Mouse (Mus musculus) liver, adult 2 months (tissue): ENCODE measurements around the gene Sidt1. TPM values are rescaled to one million over a fixed set of nuclear protein-coding genes. Genes with fewer than 3 reads are reported as not detected.

Experiments
- DNase-seq: peaks from one replicate; pipeline ENCODE4 v3.0.0-alpha.2; 2011; ENCODE audit warnings: low read depth, low spot score; ENCODE audit errors: extremely low read depth
- H3K27ac ChIP-seq: fragments of 200-500 bp; replicated peaks from 2 replicates; pipeline ENCODE4 v1.5.1; 2012; ENCODE audit warnings: low read depth, mild to moderate bottlenecking, control low read depth, inconsistent platforms, low read length; ENCODE audit not compliant: insufficient read depth
- H3K27me3 ChIP-seq: fragments of 200-500 bp; 2 replicates; pipeline ENCODE4 v1.6.1; 2012; ENCODE audit warnings: mild to moderate bottlenecking, moderate library complexity, low read length, inconsistent platforms; ENCODE audit not compliant: control insufficient read depth, insufficient read depth
- H3K36me3 ChIP-seq: fragments of 200-500 bp; 2 replicates; pipeline ENCODE4 v1.6.1; 2012; ENCODE audit warnings: low read length, inconsistent platforms; ENCODE audit not compliant: control insufficient read depth, insufficient read depth
- H3K4me1 ChIP-seq: fragments of 200-500 bp; 2 replicates; pipeline ENCODE4 v1.6.1; 2011; ENCODE audit warnings: low read length; ENCODE audit not compliant: control insufficient read depth, insufficient read depth
- H3K4me3 ChIP-seq: fragments of 200-500 bp; 2 replicates; pipeline ENCODE4 v1.5.1; 2011; ENCODE audit warnings: low read depth, mild to moderate bottlenecking, control low read depth, low read length, moderate library complexity; ENCODE audit not compliant: insufficient read depth
- H3K79me2 ChIP-seq: fragments of 200-500 bp; 2 replicates; pipeline ENCODE4 v1.6.1; 2012; ENCODE audit warnings: inconsistent platforms, mild to moderate bottlenecking, low read length, moderate library complexity; ENCODE audit not compliant: control insufficient read depth, insufficient read depth
- H3K9ac ChIP-seq: fragments of 200-500 bp; 2 replicates; pipeline ENCODE4 v1.6.1; 2012; ENCODE audit warnings: low read depth, mild to moderate bottlenecking, control low read depth, inconsistent platforms, low read length
- CTCF ChIP-seq: fragments of 200-500 bp; IDR thresholded peaks from 2 replicates; pipeline ENCODE4 v1.5.1; 2011; ENCODE audit warnings: low read depth, low read length, control low read depth
- POLR2A ChIP-seq: fragments of 200-500 bp; IDR thresholded peaks from 2 replicates; pipeline ENCODE4 v1.6.1; 2011; ENCODE audit warnings: low read length, control low read depth; ENCODE audit not compliant: insufficient read depth; ENCODE audit errors: extremely low read depth
- WGBS: fragments of 180-500 bp; shearing (Covaris S2); methylation state at CpG from one replicate; pipeline ENCODE4 v1.1.7; 2018; 5-methylcytosine and 5-hydroxymethylcytosine counted together
- polyA plus RNA-seq: library from polyadenylated mRNA; depleted of rRNA; stranded (reverse); fragments of >200 nt; gene quantifications from 2 replicates; pipeline ENCODE4 v1.2.3, GENCODE M21; 2012
- total RNA-seq: library from RNA; depleted of rRNA; stranded (reverse); fragments of >200 nt; gene quantifications from 2 replicates; pipeline ENCODE4 v1.2.3, GENCODE M21; 2014

The Sidt1 gene
- total and polyA plus RNA-seq, 2 experiments = under 0.01 to 0.23 TPM

DNA sequence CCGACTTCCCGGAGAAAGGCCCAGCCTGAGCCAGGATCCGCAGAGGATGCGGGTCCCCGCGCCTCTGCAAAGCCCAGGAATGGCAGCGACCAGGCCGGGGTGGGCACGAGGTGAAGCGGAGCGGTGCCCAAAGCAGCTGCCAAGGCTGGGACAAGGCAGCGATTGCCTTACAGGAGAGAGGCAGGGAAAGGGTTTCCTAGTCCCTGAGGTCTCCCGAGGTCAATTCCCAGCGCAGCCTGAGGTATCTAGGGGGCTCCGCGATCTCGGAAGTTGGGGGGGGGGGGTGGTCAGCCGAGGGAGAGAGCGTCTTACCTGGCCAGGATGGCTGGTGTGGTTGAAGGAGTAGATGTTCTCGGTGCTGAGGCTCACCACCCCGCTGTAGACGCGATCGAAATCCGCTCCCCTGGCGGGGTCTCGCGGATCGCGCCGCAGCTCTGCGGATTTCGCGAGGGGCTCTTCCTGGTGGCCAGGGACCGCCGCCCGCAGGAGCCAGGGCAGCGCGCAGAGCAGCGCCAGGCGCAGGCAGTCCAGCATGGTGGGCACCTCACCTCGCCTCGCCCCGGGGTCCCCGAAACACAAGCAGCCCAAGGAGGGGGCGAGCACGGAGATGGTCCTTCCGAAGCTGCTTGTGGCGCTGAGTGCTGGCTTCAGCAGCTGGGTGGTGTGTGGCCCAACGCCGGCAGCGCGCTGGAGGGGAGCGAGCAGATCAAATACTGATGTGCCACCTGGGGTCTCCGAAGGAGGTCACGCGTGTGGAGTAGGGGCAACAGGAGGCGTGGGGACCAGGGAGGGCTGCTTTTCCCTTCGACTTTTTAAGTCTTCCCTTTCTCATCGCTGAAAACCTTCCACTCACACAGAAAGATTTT lies 768 bp downstream of the Sidt1 start:
- no peaks in the 10 kb centered on the region for H3K36me3 ChIP-seq
- TF ChIP-seq CTCF (no peak), POLR2A (no peak)
- H3K27me3 ChIP-seq = peaks cover 9% of the 10 kb centered on the region
- no peak for DNase-seq
- 2% methylated on average over 57 of the region's 60 CpGs for WGBS
- H3K4me1 ChIP-seq = peaks cover 6% of the 10 kb centered on the region; the same call in 1 of the 2 replicates
- no peak overlapping the region for H3K27ac ChIP-seq
- H3K79me2 ChIP-seq = no peaks in the 10 kb centered on the region
- H3K9ac ChIP-seq = peak overlapping the region; percentile 34
- H3K4me3 ChIP-seq = peak overlapping the region; percentile 62

DNA sequence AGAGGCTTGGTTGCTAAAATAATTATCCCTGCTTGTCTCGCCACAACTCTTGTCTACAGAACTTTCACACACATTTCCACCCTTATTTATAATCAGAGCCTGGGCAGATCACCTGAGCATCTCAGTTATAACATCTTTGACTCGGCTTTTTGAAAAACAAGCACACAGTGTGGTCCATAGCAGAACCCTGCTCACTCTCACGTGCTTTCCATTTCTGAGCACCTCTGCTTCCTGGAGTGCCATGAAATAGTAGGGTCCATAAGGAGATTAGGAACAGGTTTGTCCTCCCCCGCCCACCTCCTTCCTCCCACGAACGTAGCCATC lies 1.4 kb downstream of the Sidt1 start:
- Histone ChIP-seq H3K4me1 (peaks cover 6% of the 10 kb centered on the region; the same call in 1 of the 2 replicates), H3K27me3 (peaks cover 9% of the 10 kb centered on the region), H3K79me2 (no peaks in the 10 kb centered on the region), H3K9ac (no peak overlapping the region), H3K36me3 (no peaks in the 10 kb centered on the region), H3K4me3 (peak overlapping the region; percentile 62; the same call in 1 of the 2 replicates), H3K27ac (no peak overlapping the region)
- DNase-seq = no peak
- WGBS = 37% methylated on average over 6 of the region's 6 CpGs
- TF ChIP-seq CTCF (no peak), POLR2A (no peak)

GRCm38 (mm10) chr16:44331154-44331553 lies 1.8 kb downstream of the Sidt1 start:
- Histone ChIP-seq H3K27ac (no peak overlapping the region), H3K9ac (no peak overlapping the region), H3K79me2 (no peaks in the 10 kb centered on the region), H3K4me1 (peaks cover 6% of the 10 kb centered on the region; the same call in 1 of the 2 replicates), H3K27me3 (peaks cover 9% of the 10 kb centered on the region), H3K36me3 (no peaks in the 10 kb centered on the region), H3K4me3 (no peak overlapping the region)
- no peak for DNase-seq
- 70% methylated on average over 9 of the region's 9 CpGs for WGBS
- TF ChIP-seq POLR2A (no peak), CTCF (no peak)

GRCm38 (mm10) chr16:44330657-44331056 lies 2.3 kb downstream of the Sidt1 start:
- 87% methylated on average over 9 of the region's 9 CpGs for WGBS
- H3K36me3 ChIP-seq = no peaks in the 10 kb centered on the region
- no peak overlapping the region for H3K9ac ChIP-seq

GRCm38 (mm10) chr16:44328644-44329043 lies 4.4 kb downstream of the Sidt1 start:
- no peak for DNase-seq
- no peaks in the 10 kb centered on the region for H3K36me3 ChIP-seq
- H3K4me3 ChIP-seq = no peak overlapping the region
- H3K9ac ChIP-seq = no peak overlapping the region
- no peak for TF ChIP-seq POLR2A
- TF ChIP-seq CTCF = no peak
- H3K27me3 ChIP-seq = peaks cover 9% of the 10 kb centered on the region
- H3K4me1 ChIP-seq = peaks cover 6% of the 10 kb centered on the region; the same call in 1 of the 2 replicates
- H3K27ac ChIP-seq = no peak overlapping the region
- H3K79me2 ChIP-seq = no peaks in the 10 kb centered on the region
- WGBS = 57% methylated on average over 4 of the region's 4 CpGs

More at GRCm38 (mm10) chr16:44330657-44331056, 2.3 kb downstream of the Sidt1 start:
- peaks cover 9% of the 10 kb centered on the region for H3K27me3 ChIP-seq
- H3K27ac ChIP-seq = no peak overlapping the region
- TF ChIP-seq CTCF (no peak), POLR2A (no peak)
- no peak for DNase-seq
- H3K4me1 ChIP-seq = peaks cover 6% of the 10 kb centered on the region; the same call in 1 of the 2 replicates
- no peaks in the 10 kb centered on the region for H3K79me2 ChIP-seq
- H3K4me3 ChIP-seq = no peak overlapping the region

GRCm38 (mm10) chr16:44320232-44320631 lies 12.8 kb downstream of the Sidt1 start:
- no peaks in the 10 kb centered on the region for H3K27me3 ChIP-seq
- no peak overlapping the region for H3K4me3 ChIP-seq
- TF ChIP-seq CTCF = no peak
- TF ChIP-seq POLR2A = no peak
- H3K36me3 ChIP-seq = no peaks in the 10 kb centered on the region
- no peak for DNase-seq
- H3K9ac ChIP-seq = no peak overlapping the region
- H3K4me1 ChIP-seq = no peaks in the 10 kb centered on the region
- H3K27ac ChIP-seq = no peak overlapping the region
- H3K79me2 ChIP-seq = no peaks in the 10 kb centered on the region
- WGBS = 91% methylated on average over 3 of the region's 3 CpGs
